Mouse (Mus musculus) ES-Bruce4 (cell line): ENCODE data around the gene Als2. TPM values are rescaled to one million over a fixed set of nuclear protein-coding genes. Genes with fewer than 3 reads are reported as not detected.

Source experiments
- H3K27ac ChIP-seq: 2 replicates; pipeline ENCODE4 v1.5.1; 2012; ENCODE audit warnings: low read length, inconsistent platforms; ENCODE audit not compliant: insufficient read depth
- H3K27me3 ChIP-seq: 2 replicates; pipeline ENCODE4 v1.6.1; 2012; ENCODE audit warnings: mild to moderate bottlenecking, low read length, inconsistent platforms; ENCODE audit not compliant: control insufficient read depth, poor library complexity, insufficient read depth, severe bottlenecking
- H3K36me3 ChIP-seq: 2 replicates; pipeline ENCODE4 v1.6.1; 2012; ENCODE audit warnings: inconsistent platforms, mild to moderate bottlenecking, low read length, moderate library complexity; ENCODE audit not compliant: control insufficient read depth, poor library complexity, insufficient read depth, severe bottlenecking
- H3K4me1 ChIP-seq: one replicate; pipeline ENCODE4 v1.8.1; 2011; ENCODE audit warnings: low read length; ENCODE audit not compliant: control insufficient read depth, insufficient read depth
- H3K4me3 ChIP-seq: 2 replicates; pipeline ENCODE4 v1.5.1; 2011; ENCODE audit warnings: low read depth, mild to moderate bottlenecking, low read length
- H3K9ac ChIP-seq: 2 replicates; pipeline ENCODE4 v1.6.1; 2012; ENCODE audit warnings: low read depth, mild to moderate bottlenecking, inconsistent platforms; ENCODE audit not compliant: poor library complexity, severe bottlenecking
- H3K9me3 ChIP-seq: replicated peaks from 2 replicates; pipeline ENCODE4 v1.6.1; 2012; ENCODE audit warnings: mild to moderate bottlenecking, low read length, inconsistent platforms; ENCODE audit not compliant: control insufficient read depth, poor library complexity, insufficient read depth, severe bottlenecking
- CTCF ChIP-seq: IDR thresholded peaks from one replicate; pipeline ENCODE4 v1.8.1; 2011; ENCODE audit warnings: low read depth, low read length
- EP300 ChIP-seq: IDR thresholded peaks from 2 replicates; pipeline ENCODE4 v1.6.1; 2011; ENCODE audit warnings: low read depth, low read length; ENCODE audit not compliant: insufficient read depth
- POLR2A ChIP-seq: IDR thresholded peaks from one replicate; pipeline ENCODE4 v1.8.1; 2011; ENCODE audit warnings: low read length; ENCODE audit not compliant: insufficient read depth
- polyA plus RNA-seq: library from polyadenylated mRNA; stranded (reverse); fragments of >200 nt; gene quantifications from 2 replicates; pipeline ENCODE4 v1.2.4, GENCODE M21; 2011; ENCODE audit warnings: low read depth; ENCODE audit not compliant: missing spikeins, insufficient read depth, insufficient read length

Als2 gene
- polyA plus RNA-seq, 1 experiment: 28.2 TPM

DNA sequence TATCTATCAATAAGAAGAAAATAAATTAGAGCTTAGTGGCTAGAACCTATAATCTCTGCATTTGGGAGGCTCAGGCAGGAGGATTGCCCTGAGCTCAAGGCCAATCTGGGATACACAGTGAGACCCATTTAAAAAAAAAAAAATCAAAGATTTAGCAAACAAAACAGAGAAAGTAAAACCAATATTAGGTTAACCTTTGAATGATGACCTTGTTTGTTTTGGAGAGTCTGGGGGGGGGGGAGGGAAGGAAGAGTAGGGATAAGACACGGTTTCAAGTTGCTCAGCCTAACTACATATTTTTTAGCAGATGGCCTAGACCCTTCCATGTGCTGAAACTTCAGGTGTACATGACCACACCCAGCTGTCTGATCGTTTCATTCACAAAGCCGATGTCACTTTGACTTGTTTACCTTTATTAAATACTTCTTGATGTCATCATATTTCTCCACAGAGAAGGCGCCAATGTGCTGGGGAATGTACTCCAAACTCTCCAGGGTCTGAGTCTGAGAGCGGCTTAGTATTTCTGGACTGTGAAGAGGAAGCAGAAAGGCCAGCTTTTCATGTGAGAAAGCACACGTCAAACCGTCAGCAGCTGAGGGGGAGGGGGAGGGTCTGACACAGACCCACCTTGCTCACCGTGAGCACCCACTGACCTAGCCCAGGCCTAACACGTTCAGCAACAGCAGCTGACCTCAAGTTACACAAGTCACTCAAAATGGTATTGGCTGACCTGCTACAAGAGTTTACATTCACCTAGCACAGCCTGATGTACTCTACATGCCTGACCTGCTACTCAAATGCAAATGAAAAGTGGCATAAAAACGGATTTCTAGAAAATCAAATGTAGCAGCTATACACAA, 62.3 kb downstream of the Als2 start:
- Histone ChIP-seq H3K36me3 (peaks cover 18% of the 10 kb centered on the region), H3K4me1 (no peaks in the 10 kb centered on the region), H3K9ac (no peak overlapping the region), H3K27ac (no peak overlapping the region), H3K4me3 (no peak overlapping the region), H3K27me3 (no peaks in the 10 kb centered on the region), H3K9me3 (no peaks in the 10 kb centered on the region)
- TF ChIP-seq POLR2A (no peak), CTCF (no peak), EP300 (no peak)

DNA sequence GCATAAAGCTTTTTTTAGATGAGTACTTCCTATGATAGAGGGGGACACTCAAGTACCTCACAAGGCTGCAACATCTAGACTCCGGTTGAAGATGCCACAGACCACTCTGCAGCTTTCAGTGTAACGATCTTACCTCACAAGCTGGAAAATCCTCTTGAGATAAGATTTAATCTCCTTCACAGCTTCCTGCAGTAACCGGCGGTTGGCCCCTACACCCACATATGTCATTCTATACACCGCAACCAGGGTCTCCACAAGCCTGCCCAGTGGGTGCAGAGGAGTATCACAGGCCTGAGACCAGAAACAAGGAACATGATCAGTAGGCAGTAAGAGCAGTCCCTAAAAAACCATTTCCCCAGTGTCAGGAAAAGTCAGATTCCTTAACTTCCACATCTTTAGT, 64.0 kb downstream of the Als2 start:
- Histone ChIP-seq H3K4me3 (no peak overlapping the region), H3K36me3 (peaks cover 13% of the 10 kb centered on the region), H3K27me3 (no peaks in the 10 kb centered on the region), H3K4me1 (no peaks in the 10 kb centered on the region), H3K27ac (no peak overlapping the region), H3K9ac (no peak overlapping the region), H3K9me3 (no peaks in the 10 kb centered on the region)
- no peak for TF ChIP-seq POLR2A
- no peak for TF ChIP-seq CTCF
- no peak for TF ChIP-seq EP300

DNA sequence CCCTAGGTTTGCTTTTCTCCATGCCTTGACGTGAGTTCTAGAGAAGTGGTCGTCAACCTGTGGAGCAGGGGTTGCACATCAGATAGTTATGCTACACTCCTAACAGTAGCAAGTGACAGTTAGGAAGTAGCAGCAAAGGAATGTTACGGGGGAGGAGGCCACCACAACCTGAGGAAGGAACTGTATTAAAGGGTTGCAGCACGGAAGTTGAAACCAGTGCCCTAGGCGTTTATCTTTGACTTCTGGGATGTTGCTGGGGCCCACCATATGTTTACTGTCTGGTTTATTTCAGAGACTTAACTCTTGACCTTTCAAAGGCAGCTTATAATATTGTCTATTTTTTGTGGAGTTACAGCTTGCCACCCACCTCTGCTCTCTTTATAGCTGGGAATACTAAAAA, 65.2 kb downstream of the Als2 start:
- Histone ChIP-seq H3K36me3 (peaks cover 20% of the 10 kb centered on the region), H3K9ac (no peak overlapping the region), H3K27me3 (no peaks in the 10 kb centered on the region), H3K4me1 (no peaks in the 10 kb centered on the region), H3K4me3 (no peak overlapping the region), H3K27ac (no peak overlapping the region), H3K9me3 (no peaks in the 10 kb centered on the region)
- no peak for TF ChIP-seq EP300
- TF ChIP-seq POLR2A: no peak

DNA sequence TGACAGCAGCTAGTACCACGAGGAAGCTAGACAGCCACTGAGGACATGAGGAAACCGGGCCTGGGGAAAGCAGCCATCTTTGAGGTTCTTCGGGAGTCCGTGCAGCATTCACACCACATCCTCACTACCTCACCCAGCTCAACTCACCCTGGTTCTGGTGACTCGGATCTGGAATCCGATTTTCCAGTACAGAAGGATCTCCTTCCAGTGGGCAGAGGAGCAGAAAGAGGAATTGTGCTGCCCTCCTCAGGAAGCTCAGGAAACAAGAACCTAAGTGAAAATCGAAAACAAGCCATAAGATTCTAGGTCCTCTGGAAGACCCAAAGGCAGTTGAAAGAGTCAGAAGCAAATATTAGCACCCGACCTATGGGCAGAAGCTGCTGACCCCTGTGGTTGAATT, 66.7 kb downstream of the Als2 start:
- H3K9ac ChIP-seq: no peak overlapping the region
- H3K4me1 ChIP-seq: no peaks in the 10 kb centered on the region
- no peak overlapping the region for H3K4me3 ChIP-seq
- no peaks in the 10 kb centered on the region for H3K27me3 ChIP-seq
- TF ChIP-seq CTCF: no peak
- peaks cover 17% of the 10 kb centered on the region for H3K36me3 ChIP-seq
- no peak overlapping the region for H3K27ac ChIP-seq
- H3K9me3 ChIP-seq: no peaks in the 10 kb centered on the region

DNA sequence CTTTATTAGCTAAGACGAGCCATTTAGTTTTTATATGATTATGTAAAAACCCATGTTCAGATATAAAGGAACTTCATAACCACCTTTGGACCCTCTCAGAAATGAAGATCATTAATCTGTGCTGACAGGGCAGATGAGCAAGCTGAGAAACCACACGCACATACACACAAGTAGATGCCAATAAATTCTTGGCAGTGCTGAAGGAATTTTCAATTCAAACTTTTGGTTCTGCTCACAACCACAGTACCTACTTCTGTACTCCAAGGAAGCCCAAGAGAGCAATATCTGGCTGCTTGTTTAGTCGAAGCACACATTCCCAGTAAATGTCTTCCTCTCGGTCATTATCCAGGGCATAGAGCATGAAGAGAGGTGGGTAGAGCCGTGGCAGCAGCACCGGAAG, 67.4 kb downstream of the Als2 start:
- Histone ChIP-seq H3K27me3 (no peaks in the 10 kb centered on the region), H3K4me1 (no peaks in the 10 kb centered on the region), H3K4me3 (no peak overlapping the region), H3K9ac (no peak overlapping the region), H3K36me3 (peaks cover 17% of the 10 kb centered on the region), H3K27ac (no peak overlapping the region), H3K9me3 (no peaks in the 10 kb centered on the region)
- TF ChIP-seq EP300 (no peak), POLR2A (no peak), CTCF (no peak)

DNA sequence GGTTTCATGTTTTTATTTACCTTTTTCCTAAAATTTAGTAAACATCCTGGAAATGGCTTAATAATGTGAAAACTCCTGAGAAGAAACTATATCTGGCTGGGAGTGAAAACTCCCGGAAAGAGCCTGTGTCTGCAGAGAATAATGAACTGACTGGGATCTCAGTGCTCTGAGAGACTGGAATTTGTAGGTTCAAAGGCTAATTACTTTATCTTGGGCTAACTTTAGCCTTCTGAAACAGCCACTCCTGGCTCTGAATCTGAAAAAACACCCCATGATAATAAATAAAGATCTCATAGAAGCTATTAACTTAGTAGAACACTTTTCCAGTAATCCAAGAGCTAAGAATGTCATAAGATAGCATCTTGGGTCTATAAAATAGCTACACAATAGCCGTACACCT, 68.5 kb downstream of the Als2 start:
- Histone ChIP-seq H3K27ac (no peak overlapping the region), H3K4me1 (no peaks in the 10 kb centered on the region), H3K36me3 (peaks cover 17% of the 10 kb centered on the region), H3K9ac (no peak overlapping the region), H3K9me3 (no peaks in the 10 kb centered on the region), H3K4me3 (no peak overlapping the region), H3K27me3 (no peaks in the 10 kb centered on the region)
- TF ChIP-seq CTCF: no peak
- no peak for TF ChIP-seq EP300
- no peak for TF ChIP-seq POLR2A
